Mouse (Mus musculus) midbrain, postnatal 0 days (tissue): ENCODE measurements around the gene Cryba1. TPM values are rescaled to one million over a fixed set of nuclear protein-coding genes. Genes with fewer than 3 reads are reported as not detected.
A peak's percentile ranks its signal among the peaks of the same experiment; 100 is the strongest.
"Not testable (repeated sequence)": the region's sequence is repeated elsewhere in the genome, so short reads cannot be mapped to it uniquely, and the experiment has no call there.

Experiments
- ATAC-seq: fragments of 200-750 bp; cut with Nextera tagmentation; 2 replicates; pipeline ENCODE4 v1.8.0; 2017; ENCODE audit warnings: moderate number of reproducible peaks, mild to moderate bottlenecking, moderate TSS enrichment, moderate library complexity; ENCODE audit not compliant: low FRiP score
- DNase-seq: peaks from one replicate; pipeline ENCODE4 v3.0.0-alpha.2; 2015; ENCODE audit warnings: low spot score
- H3K27ac ChIP-seq: fragments of 300-500 bp; sonication (generic); 2 replicates; pipeline ENCODE4 v1.5.1; 2014; ENCODE audit warnings: low read depth, mild to moderate bottlenecking, low read length, mixed read lengths
- H3K27me3 ChIP-seq: fragments of 300-500 bp; sonication (generic); 2 replicates; pipeline ENCODE4 v1.6.1; 2014; ENCODE audit warnings: low read length, control low read depth, mixed read lengths; ENCODE audit not compliant: insufficient read depth
- H3K36me3 ChIP-seq: fragments of 300-500 bp; sonication (generic); 2 replicates; pipeline ENCODE4 v1.6.1; 2014; ENCODE audit warnings: low read length, control low read depth, mixed read lengths; ENCODE audit not compliant: insufficient read depth
- H3K4me1 ChIP-seq: fragments of 300-500 bp; sonication (generic); 2 replicates; pipeline ENCODE4 v1.6.1; 2014; ENCODE audit warnings: mild to moderate bottlenecking, control low read depth, antibody characterized with exemption, low read length, mixed read lengths; ENCODE audit not compliant: insufficient read depth
- H3K4me2 ChIP-seq: fragments of 300-500 bp; sonication (generic); 2 replicates; pipeline ENCODE4 v1.6.1; 2014; ENCODE audit warnings: low read depth, mild to moderate bottlenecking, low read length, mixed read lengths; ENCODE audit not compliant: poor library complexity, severe bottlenecking
- H3K4me3 ChIP-seq: fragments of 300-500 bp; sonication (generic); 2 replicates; pipeline ENCODE4 v1.5.1; 2014; ENCODE audit warnings: low read depth, mild to moderate bottlenecking, low read length, moderate library complexity
- H3K9ac ChIP-seq: fragments of 300-500 bp; sonication (generic); replicated peaks from 2 replicates; pipeline ENCODE4 v1.6.1; 2014; ENCODE audit warnings: mild to moderate bottlenecking, low read length, moderate library complexity, mixed read lengths; ENCODE audit not compliant: poor library complexity, severe bottlenecking
- H3K9me3 ChIP-seq: fragments of 300-500 bp; sonication (generic); 2 replicates; pipeline ENCODE4 v1.6.1; 2016; ENCODE audit warnings: low read length, control low read depth
- CTCF ChIP-seq: IDR thresholded peaks from 2 replicates; pipeline ENCODE4 v1.5.1; 2016; ENCODE audit warnings: antibody characterized with exemption, mild to moderate bottlenecking
- WGBS: fragments of 180-500 bp; shearing (Covaris S2); extraction: QIAGEN DNeasy Blood & Tissue Kit; methylation state at CpG from one replicate; pipeline ENCODE4 v1.1.7; 2014; 5-methylcytosine and 5-hydroxymethylcytosine counted together
- polyA plus RNA-seq: library from polyadenylated mRNA; unstranded; fragments of >200 nt; fragmentation: Nextera tagmentation; extraction: Ambion mirVana; gene quantifications from 2 replicates; pipeline ENCODE4 v1.2.1, GENCODE M21; 2015
- total RNA-seq: library from RNA; depleted of rRNA; stranded (reverse); fragments of >200 nt; gene quantifications from 2 replicates; pipeline ENCODE4 v1.2.3, GENCODE M21; 2014

The Cryba1 gene
- total and polyA plus RNA-seq, 2 experiments from 2014 or later, result 0.21 TPM; not detected in 1

DNA sequence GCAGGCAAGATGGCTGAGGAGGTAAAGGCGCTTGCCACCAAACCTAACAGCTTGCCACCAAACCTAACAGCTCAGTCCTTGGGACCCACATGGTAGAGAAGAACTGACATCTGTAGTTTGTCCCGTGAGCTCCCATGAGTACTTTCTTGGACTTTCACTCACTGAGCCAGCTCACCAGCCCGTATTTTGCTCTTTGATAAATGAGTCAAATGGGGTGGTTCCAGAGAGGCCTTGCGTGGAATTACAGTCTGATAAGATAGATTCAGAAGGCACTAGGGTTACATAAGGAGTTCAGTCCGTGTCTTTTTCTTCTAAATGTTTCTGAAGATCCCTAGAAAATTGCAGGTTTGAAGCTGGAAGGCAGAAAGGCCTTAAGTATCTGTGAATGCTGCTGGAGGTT lies 27.4 kb upstream of the Cryba1 start:
- H3K4me2 ChIP-seq, result no peak overlapping the region
- H3K4me3 ChIP-seq, result no peak overlapping the region
- no peaks in the 10 kb centered on the region for H3K4me1 ChIP-seq
- ATAC-seq (no peak), DNase-seq (no peak)
- H3K9ac ChIP-seq, result no peak overlapping the region
- H3K36me3 ChIP-seq, result no peaks in the 10 kb centered on the region
- no peaks in the 10 kb centered on the region for H3K9me3 ChIP-seq
- H3K27ac ChIP-seq, result no peak overlapping the region
- H3K27me3 ChIP-seq, result no peaks in the 10 kb centered on the region
- no peak for TF ChIP-seq CTCF
- 76% methylated on average over 5 of the region's 5 CpGs for WGBS

DNA sequence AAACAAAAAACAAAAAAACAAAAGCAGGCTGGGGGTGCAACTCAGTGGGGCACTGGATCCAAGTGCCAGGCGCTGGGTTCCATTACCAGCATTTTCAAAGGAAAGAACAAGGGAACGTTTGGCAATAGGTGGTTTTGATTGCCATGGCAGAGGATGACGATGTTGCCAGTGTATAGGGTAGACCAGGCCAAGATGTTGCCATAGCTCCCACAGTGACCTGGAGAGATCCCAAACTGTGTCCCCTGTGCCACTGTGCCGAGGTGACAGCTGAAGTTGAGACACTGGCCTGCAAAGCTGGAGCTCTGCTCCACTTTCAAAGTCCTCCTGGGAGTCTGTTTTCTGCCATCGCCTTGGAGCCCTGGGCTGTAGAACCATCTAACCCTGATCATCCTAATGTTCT lies 23.9 kb upstream of the Cryba1 start:
- DNase-seq (peak; percentile 27), ATAC-seq (no peak)
- Histone ChIP-seq H3K9ac (no peak overlapping the region), H3K27me3 (no peaks in the 10 kb centered on the region), H3K4me1 (no peaks in the 10 kb centered on the region), H3K27ac (no peak overlapping the region), H3K9me3 (no peaks in the 10 kb centered on the region), H3K36me3 (no peaks in the 10 kb centered on the region), H3K4me2 (no peak overlapping the region), H3K4me3 (no peak overlapping the region)
- WGBS, result 77% methylated on average over 5 of the region's 5 CpGs
- TF ChIP-seq CTCF, result no peak

DNA sequence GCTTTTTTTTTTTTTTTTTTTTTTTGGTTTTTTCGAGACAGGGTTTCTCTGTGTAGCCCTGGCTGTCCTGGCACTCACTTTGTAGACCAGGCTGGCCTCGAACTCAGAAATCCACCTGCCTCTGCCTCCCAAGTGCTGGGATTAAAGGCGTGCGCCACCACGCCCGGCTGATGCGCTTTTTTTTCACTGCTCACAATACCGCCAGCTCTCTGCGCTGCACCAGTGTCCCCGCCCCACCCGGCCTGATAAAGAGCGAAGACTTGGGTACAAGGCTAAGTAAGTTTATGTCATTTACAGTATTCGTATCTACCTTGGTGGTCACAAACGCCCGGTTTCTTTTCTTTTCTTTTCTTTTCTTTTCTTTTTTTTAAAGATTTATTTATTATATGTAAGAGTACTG lies 22.0 kb upstream of the Cryba1 start:
- WGBS, result 97% methylated on average over 13 of the region's 15 CpGs
- not testable (repeated sequence) for H3K27me3 ChIP-seq, H3K4me1 ChIP-seq, H3K4me2 ChIP-seq, H3K36me3 ChIP-seq, H3K9me3 ChIP-seq, DNase-seq, H3K27ac ChIP-seq, ATAC-seq, H3K9ac ChIP-seq, H3K4me3 ChIP-seq

DNA sequence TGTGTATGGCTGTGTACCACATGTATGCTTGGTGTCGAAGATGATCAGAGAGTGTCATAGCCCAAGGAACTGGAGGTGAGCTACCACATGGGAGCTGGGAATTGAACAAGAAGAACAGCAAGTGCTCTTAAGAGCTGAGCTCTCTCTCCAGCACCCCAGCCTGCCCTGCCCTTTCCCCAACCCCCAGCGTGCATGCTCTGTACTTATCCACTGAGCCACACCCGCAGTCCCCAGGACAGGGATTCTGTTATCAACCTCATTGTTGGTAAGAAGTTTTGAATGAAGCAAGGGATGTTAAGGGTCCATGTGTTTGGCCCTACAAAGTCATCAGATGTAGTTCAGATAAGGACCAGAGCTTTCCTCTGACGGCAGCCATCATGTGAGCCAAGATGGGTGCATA lies 21.6 kb upstream of the Cryba1 start:
- Histone ChIP-seq H3K9ac (no peak overlapping the region), H3K4me2 (no peak overlapping the region), H3K36me3 (no peaks in the 10 kb centered on the region), H3K9me3 (no peaks in the 10 kb centered on the region), H3K4me3 (no peak overlapping the region), H3K27me3 (no peaks in the 10 kb centered on the region), H3K27ac (no peak overlapping the region), H3K4me1 (no peaks in the 10 kb centered on the region)
- TF ChIP-seq CTCF, result no peak
- DNase-seq (no peak), ATAC-seq (no peak)
- WGBS, result 94% methylated on average over 4 of the region's 4 CpGs

DNA sequence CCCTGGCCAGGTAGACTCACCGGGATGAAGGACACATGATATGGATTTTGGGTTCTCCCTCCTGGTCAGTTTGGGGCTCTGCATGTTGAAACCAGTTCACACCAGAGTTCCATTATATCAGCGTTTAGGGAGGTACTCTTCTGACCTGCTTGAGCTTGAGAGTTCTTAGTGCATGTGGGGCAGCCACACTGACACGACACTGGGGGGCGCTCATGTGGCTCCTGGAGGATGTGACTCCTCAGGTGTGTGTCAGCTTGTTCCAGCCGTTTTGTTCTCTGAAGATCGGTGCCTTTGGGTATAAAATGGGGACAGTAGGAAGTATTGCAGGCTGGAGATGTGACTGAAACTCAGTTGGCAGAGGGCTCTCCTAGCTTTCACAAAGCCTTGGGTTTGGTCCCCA lies 18.9 kb upstream of the Cryba1 start:
- Histone ChIP-seq H3K36me3 (no peaks in the 10 kb centered on the region), H3K9ac (no peak overlapping the region), H3K4me1 (no peaks in the 10 kb centered on the region), H3K4me3 (no peak overlapping the region), H3K9me3 (no peaks in the 10 kb centered on the region), H3K4me2 (no peak overlapping the region), H3K27ac (no peak overlapping the region), H3K27me3 (no peaks in the 10 kb centered on the region)
- WGBS, result 38% methylated on average over 6 of the region's 6 CpGs
- TF ChIP-seq CTCF, result peak; percentile 36
- DNase-seq (no peak), ATAC-seq (no peak)

DNA sequence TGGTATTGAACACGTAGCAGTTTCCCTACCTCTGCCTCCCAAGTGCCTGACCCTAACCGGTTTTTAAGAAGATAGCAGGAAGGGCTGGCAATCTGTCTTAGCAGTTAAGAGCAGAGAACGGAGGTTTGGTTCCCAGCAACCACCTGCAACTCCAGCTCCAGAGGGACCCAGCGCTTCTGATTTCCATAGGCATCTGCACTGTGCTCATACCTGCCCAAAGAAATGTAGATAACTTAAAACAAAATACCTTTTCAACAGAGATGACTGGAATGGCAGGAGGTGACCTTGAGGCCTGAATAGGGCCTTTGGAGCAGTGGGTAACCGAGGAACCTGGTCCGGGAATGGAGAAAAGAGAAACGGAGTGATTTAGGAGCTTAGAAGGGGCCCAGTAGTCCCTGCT lies 13.5 kb upstream of the Cryba1 start:
- Histone ChIP-seq H3K36me3 (no peaks in the 10 kb centered on the region), H3K27me3 (no peaks in the 10 kb centered on the region), H3K4me1 (no peaks in the 10 kb centered on the region), H3K4me3 (no peak overlapping the region), H3K9ac (no peak overlapping the region), H3K27ac (no peak overlapping the region), H3K4me2 (no peak overlapping the region), H3K9me3 (no peaks in the 10 kb centered on the region)
- 58% methylated on average over 7 of the region's 7 CpGs for WGBS
- DNase-seq (no peak), ATAC-seq (no peak)
- TF ChIP-seq CTCF, result no peak

DNA sequence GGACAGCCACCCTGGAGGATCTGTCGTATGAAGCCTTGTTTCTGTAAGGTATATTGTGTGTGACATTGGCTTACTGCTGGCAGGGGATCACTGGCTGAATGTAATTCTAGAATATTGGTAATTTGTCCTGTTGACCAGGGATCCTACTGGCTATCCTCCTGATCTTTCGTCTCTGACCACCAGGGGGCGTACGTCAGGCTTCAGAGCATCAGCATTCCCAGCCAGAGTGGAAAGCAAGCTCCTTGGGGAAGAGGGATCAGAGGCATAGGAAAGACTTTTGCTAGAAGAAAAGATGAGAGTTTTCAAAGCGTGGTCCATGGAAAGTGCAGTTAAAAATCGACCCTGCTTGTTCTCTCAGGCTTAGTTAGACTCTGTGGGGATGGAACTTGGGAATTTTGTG lies 12.2 kb upstream of the Cryba1 start:
- 2% methylated on average over 6 of the region's 6 CpGs for WGBS
- ATAC-seq (no peak), DNase-seq (peak; percentile 89)
- TF ChIP-seq CTCF, result peak; percentile 94
- H3K36me3 ChIP-seq, result no peaks in the 10 kb centered on the region
- H3K27ac ChIP-seq, result no peak overlapping the region
- H3K9ac ChIP-seq, result no peak overlapping the region
- no peak overlapping the region for H3K4me3 ChIP-seq
- H3K9me3 ChIP-seq, result no peaks in the 10 kb centered on the region
- H3K4me1 ChIP-seq, result no peaks in the 10 kb centered on the region
- no peak overlapping the region for H3K4me2 ChIP-seq
- H3K27me3 ChIP-seq, result no peaks in the 10 kb centered on the region
